Mouse (Mus musculus): Measurements from ENCODE around the gene Mknk1.
A peak's percentile ranks its signal among the peaks of the same experiment; 100 is the strongest.

Mknk1 gene

DNA sequence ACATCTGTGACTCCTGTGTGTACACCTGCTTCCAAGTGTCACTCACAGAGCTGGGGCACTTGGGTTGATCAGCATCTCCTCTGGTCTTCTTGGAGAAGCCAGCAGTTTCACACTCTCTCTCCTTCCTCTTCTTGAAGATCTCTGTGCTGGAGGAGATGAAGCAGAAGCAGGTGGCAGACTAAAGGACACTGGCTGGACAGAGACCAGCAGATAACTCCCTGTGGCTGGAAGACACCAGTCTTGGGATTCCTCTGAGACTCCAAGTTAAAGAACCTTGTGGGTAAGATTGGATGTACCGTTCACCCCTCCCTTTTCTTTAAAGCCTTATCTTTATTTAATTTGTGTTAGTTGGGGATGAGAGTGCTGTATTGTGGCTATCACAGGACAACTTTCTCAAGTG, 9.1 kb downstream of the Mknk1 start:
- DNase-seq: no peak

DNA sequence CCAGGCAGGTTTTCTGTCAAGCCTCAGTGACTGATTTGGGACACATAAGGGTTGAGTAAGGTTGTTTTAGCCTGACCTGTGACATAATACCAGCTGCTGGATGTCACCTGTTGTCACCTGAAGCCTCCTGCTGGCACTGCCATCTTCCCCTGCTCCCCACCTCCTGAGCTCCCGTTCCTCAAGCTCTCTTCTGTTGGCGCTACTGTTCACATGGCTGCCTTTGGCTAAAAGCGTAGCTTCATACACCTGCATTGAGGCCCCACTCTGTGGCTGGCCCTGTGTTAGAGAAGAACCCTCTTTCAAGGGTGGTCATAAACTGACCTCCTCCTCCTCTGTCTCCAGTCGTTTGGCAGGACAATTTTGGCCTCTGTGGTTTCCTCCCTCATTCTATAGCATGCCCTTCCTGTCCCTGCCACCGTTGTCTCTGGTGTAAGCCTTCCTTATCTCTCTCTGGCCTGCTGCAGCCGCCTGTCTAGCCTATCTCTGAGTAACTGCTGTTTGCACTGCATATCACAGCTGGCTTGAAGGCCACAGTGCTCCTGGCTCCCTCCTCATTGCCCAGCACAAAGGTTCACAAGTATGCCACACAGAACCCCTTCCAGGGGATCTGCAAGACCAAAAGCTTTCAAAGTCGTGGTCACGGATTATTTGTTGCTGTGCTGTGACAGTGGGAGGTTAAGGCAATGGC, 10.1 kb downstream of the Mknk1 start:
- no peak for DNase-seq

DNA sequence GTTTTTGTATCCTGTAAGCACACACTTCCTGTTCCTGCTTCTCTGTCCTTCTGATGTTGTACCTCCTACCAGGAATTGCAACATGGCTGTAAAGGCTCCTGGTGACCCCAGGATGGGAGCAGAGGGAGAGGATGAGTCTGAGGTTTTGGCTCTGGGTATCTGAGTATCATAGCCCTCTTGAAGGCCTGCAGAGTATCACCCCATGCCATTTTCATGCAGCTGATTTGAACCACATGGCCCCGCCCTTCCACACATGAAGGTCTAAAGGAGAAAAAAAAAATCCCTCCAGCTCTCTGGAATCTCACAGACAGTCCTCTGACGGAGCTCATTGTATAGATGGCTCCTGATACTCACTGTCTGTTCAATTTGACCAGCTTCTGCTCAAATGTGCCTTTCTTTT, 11.1 kb downstream of the Mknk1 start:
- no peak for DNase-seq

DNA sequence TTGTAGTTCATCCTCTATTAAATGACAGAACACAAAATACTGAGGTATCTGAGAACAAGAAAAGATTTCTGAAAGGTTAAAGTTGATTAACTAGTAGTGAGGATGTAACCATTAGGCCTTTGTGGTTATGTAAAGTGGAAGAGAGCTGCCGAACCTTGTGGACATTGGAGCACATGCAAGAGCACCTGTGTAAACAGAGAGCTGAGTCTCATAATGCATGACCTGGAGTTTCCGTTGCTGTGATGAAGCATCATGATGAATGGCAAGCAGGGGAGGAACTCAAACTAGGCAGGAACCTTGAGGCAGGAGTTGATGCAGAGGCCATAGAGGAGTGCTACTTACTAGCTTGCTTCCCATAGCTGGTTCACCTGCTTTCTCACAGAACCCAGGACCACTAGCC, 11.6 kb downstream of the Mknk1 start:
- no peak for DNase-seq

DNA sequence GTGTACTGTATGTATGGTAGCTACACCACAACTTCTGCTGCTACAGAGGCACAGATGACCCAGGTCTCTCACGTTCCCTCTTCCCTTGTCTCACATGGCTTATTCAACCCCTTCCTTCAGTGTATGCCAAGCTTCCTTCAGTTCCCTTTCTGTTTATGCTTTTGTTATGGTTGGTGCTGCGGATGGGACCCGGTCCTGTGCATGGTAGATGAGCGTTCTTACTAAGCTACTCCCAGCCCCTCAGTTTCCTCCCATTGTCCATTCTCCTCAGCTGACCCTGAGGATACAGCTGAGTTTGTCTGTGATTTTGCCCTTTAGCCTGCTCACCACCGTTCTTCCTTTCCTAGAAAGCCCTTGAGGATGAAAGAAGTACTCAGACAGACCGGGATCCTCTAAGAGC, 12.6 kb downstream of the Mknk1 start:
- no peak for DNase-seq

DNA sequence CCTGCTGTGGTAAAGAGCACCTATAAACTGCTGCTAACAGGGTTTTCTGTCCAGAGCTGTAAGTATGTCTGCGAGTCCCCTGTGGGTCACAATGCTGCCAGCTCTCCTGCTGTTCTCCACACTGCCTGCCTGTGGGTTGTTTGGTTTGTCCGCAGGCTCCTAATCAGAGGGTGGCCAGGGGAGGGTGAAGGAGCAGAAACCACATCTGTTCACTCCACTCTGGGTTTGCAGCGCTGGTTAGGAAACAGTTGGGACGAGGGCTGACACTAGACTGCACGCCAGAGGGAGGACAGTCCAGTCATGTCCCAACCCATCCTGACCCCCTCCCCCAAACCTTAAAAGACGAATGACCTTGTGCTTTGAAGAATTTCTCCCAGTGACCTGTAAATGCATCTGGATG, 16.1 kb downstream of the Mknk1 start:
- DNase-seq: no peak

DNA sequence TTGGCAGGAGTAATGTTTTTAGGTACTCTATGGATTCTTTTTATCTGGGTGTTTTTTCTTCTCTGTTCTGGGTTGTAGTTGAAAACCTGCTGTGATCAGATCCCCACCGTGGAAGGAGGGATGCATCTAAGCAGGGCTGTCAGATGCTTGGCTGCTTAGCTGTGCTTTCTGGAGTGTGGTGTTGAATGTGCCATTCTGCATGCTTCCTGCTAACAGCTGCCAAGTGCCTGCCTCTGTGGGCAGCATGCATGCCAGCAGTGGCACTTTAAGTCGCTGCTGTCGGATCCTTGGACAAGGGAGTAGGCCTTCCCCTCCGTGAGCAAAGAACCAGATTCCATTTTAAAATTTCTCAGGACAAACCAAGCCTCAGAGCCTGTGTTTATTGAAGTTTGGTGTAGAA, 16.6 kb downstream of the Mknk1 start:
- no peak for DNase-seq

DNA sequence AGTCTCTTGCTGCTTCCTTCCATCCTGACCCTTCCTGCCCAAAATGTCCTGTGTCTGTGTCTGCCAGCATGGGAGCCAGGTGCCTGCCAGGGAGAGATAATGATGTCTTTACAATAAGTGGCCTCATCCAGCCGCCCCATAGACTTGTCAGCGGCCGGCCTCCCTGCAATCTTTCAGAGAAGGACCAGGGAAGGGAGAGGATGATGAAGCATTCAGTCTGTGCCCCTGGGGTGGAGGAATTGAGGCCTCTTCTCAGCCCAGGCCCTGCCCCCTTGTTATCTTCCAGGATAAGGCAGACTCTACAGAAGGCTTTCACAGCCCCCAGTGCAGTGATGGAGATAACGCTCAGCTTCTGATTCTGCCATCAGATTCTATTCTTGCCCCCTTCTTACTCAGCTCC, 17.3 kb downstream of the Mknk1 start:
- DNase-seq: no peak

DNA sequence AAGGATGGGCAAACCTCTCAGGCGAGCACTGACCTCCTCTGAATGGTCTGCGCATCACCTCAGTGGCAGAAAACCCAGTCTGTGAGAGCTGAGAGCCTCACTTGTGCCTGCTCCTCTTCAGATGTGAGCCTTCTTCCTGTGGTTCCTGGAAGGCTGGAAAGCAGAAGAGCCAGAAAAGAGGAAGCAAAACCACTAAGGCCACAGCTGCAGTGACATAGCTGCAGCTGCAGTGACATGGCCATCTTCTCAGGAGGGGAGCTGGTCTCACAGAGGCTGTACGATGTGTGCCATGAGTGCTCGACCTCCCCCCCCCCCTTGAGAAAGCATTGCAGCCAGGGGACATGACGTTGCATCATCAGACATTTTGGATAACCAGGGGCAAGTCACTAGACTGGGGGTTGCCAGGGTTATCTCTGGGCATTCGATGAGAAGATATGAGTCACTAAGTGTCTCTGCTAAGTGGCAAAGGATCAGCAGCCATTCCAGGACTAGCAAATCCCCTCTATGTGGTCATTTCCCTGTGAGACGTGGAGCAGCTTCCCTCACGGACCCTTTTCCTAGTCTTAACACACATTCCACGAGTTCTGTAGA, 18.4 kb downstream of the Mknk1 start:
- no peak for DNase-seq

DNA sequence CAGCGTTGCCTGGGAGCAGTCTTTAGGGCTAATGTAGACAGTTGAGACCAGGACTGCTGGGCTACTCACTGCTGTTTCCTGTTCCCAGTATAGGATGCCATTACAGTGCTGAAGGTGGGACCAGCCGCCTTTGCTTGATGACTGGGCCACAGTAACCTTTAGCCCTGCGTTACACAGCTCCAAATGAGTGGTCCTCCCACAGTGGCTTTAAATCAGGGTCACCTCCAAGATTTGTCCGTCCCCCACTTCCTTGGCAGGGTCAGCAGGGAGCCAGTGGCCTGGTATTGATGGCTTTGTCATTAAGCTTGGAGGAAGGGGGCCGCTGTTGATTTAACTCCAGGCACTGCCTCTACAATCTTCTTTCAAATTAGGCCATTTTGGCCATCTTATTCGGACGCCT, 24.4 kb downstream of the Mknk1 start:
- no peak for DNase-seq

DNA sequence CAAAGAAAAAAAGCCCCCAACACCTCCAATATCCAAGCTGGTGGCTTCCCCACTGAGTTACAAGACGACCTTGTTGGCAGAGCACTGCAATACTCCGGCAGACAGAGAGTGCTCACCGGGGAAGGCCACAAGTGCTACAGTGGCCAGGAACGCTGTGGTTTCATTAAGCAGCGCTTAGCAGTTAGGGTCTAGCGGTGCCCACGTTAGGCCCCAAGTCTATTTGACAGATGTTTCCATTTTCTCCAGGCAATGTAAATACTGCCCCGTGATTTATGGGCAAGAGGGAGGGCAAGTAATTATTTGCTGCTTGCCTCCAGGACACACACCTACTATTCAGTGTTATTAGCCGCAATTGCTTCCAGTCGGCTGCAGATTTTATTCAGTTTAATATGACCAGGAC, 24.9 kb downstream of the Mknk1 start:
- DNase-seq: no peak

DNA sequence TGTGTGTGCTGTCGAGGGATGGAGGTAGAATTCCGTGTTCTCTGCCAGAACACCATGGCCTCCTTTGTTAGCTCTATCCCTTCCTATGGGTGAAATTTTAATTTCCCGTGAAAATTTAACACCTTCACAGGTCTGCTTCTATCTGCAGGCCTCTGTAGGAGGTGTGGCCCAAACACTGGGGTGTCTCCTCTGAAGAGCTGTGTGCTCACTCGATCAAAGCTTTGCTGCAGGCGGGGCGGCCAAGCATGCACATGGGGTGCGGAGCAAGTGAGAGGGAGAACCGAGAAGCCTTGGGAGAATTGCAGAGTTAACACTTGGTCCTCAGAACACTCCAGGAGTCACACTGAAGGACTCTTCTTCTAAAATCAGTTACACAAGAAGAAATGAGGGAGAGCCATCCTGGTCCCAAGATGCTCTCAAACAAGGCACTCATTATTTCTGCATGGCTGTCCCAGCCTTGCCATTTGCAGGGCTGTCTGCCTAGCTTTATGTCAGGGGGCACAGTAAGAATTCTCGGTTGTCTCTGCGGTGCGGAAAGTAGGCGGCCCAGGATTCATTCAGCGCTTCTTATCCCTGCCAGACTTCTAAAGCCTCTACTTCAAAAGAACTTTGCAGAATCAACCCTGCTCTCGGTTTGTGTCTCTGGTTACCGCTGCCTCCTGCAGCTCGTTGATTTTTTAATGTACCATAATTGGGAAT, 30.7 kb downstream of the Mknk1 start:
- no peak for DNase-seq

DNA sequence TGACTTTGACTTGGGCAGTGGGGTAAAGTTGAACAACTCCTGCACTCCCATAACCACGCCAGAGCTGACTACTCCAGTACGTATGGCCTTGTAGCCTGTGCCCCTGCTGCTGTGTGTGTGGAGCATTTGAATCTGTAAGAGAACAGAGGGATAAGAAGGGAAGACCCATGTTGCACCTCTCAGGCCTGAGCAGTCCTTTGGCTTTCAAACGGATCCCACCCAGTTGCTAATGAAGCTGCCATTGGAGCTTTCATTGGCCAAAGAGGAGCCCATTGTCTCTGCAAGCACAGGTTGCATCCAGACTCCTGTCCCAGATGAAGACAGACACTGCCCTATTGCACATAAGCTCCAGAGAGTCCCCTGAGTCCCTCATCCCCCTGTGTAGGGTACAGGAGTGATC, 34.2 kb downstream of the Mknk1 start:
- no peak for DNase-seq

DNA sequence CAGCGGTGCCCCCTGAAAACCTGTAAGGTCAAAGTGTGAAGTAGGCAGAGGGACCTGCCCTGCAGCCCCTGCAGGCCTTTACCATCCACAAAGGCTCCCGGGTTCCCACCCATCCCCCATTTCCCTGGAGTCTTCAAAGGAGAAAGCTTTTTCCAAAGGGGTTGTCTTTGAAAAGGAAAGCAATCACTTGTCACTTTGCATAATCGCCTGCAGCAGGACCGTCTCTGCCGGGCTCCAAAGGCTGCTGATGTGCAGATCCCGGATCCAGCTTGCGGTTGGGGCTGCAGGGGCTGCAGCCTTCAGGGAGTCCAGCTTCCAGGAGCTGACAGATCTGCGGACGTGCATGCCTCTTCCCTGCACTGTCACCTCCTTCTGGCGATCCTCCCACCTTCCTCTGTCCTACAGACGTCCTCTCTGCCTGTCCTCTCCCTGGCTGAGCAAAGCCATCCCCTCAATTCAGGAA, 39.2 kb downstream of the Mknk1 start:
- no peak for DNase-seq

DNA sequence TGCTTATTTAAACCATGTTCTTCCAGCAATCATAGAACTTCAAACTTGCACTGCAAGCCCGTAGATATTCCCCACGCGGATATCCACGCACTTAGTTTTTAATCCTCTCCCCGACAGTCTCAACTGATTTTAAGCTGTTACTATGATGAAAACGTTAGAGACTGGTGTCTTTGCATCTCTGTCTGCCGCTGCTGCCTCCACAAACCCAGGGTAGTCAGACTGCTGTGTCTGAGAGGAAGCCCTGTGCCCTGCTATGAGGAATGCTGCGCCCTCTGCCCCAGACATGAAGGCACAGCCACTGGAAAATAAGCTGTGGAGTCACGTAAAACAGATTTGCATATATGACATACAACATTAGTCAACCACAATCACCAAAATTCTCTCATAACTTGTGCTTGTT, 39.8 kb downstream of the Mknk1 start:
- no peak for DNase-seq

DNA sequence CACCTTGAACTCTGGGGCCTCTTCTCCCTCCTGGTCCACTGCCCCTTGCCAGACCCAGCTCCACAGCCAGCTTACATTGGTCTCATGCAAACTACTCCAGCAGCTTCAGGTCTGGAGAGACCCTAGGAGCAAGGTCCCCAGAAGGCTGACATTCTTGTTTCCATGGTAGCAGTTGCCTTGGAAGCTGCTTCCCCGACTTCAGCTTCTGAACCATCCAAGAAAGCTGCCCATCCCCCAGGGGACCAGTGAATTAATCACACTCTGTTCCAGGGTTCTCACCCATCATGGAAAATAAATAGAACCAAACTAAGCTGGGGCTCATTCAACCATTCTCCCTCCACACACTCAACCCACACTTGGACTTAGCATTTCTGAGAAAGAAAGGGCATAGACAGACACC, 42.2 kb downstream of the Mknk1 start:
- no peak for DNase-seq

DNA sequence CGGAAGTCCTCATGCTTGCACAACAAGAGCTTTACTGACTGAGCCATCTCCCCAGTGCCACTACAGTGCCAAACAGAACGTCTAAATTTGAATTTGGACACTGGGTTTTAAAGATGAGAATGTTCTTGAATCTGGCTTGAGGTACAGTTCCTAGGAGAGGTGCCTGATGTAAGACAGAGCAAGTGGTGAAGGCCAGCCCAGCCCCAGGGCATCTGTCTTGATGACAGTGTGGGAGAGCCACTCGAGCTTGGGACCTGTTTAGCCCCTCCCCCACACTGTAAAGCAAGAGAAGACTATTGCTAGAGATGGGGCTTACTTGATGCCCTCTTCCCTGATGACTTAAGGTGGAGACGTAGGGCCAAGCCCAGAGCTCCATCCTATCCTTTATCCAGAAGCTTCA, 43.2 kb downstream of the Mknk1 start:
- DNase-seq: no peak

DNA sequence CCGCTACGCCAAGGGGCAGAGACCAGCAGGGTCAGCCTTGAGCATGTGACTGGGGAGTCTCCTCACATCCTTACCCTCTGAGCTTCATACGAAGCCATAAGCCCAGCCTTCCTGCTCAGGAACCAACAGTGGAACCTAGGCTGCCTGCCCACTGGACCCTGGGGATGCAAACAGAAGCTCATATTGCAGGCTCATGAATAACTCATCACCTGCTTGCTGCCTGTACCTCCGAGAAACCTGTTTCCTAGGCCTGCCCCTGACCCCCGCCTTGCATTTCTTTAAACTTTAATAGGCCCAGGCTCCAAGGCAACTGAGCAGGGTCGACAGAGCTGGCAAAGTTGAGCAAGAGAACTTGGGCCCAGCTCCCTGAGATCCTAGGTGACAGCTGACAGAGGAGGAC, 45.0 kb downstream of the Mknk1 start, which contains the start of gene Kncn:
Kncn (plus strand) TSS at position 379 of the 400 bp plus-strand sequence.
- peak in 1 of 2 experiments; percentile 19 for DNase-seq

DNA sequence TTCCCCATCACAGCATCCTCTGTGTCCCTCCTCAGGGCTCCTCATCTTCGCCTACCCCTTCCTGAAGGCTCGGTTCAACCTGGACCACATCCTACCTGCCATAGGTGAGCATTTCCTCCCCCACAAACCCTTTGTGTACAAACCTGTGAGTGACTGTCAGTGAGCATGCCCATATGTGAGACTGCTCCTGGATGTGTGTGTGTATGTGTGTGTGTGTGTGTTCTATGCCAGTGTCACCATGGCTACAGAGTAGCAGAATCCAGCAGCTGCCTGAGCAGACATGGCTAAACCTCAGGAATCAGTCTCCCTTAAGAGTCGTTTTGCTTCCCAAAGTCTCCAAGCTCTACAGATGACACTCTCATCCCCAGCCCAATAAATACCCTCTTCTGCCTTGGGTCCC, 46.8 kb downstream of the Mknk1 start:
- no peak for DNase-seq

DNA sequence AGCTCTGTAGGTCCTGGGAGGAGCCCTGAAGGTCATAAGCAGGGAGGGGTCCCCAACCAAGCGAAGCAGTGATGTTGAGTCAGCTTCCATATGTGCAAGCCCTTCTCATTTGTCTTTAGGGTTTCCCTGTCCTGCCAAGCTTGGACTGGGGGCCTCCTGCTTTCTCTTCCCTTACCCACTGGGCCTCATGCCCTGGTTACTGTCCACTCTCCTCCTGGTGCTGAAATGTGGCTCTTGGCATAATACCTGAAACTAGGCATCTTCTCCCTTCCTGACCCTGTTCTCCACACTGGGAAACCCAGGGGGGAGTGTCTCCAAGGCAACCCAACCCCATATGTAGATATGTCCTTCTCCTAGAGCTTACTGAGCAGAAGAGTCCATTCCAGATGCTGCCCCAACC, 47.9 kb downstream of the Mknk1 start:
- no peak for DNase-seq

DNA sequence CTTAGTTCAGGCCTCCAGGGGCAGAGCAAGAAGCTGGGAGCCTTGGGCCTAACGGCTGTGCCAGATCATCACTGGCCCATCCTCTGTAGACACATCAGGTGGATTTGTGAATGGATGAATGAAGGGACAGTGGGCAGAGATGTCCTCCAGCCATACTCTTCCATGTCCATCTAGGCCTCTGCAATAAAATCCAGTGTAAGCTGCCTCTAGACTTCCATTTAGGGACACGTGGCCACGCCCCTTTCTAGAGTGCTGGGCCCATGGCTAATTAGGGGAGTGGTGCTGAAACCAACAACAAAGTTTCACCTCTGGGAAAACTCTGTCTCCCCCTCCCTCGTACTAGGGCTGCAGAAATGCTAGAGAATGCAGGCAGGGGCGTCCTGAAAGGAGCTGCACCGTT, 51.1 kb downstream of the Mknk1 start:
- DNase-seq: no peak

DNA sequence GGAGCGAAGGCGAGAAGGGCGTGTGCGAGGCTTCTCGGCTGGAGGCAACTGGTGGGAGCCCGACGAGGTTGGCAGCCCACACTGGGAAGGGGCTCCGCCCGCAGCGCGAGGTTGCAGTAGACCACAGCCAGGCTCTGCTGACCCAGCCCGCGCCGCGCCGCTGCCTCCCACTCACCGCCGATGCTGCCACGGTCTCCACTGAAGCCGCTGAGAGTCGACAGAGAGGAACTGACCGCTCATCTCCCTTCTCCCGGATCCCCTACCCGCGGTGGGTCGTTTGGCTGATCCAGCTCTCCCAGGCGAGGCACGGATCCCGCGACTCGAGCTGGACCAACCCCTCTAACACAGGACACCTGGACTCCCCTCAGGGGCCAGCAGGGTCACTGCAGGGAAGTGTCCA, 51.6 kb downstream of the Mknk1 start, which contains the start of gene 6430628N08Rik:
6430628N08Rik (plus strand) TSS at position 113 of the 400 bp plus-strand sequence.
- DNase-seq: no peak

DNA sequence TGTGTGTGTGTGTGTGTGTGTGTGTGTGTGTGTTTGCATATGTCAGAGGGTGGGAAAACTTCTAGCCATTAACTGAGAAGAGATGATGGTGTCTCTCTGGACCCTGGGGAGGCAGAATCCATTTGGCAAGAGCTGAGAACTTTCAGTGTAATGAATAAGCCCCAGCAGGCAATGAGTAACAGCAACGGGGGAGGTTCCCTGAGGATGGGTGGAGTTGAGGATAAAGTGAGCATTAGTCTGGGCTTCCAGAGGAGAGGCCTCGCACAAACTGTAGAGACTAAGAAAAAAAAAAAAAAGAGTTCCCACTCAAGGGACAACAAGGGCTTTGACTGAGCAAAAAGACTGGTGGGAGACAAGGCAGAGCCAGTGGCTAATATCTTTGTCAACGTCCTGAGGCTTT, 55.3 kb downstream of the Mknk1 start:
- DNase-seq: peak; percentile 76
